In genomic region chr11:97885296-97885915, GRCm38 (mm10) we compare ENCODE assay signal across 11 mouse cellular contexts. TPM values are rescaled to one million over a fixed set of nuclear protein-coding genes. Genes with fewer than 3 reads are reported as not detected.
DNase-seq lines count a peak whose midpoint lies in the region; ATAC-seq and TF ChIP-seq lines count a peak whose summit lies in the region.
"Had no signal": no experiment of that assay in that cellular context is flagged by ENCODE, and none has a peak within 500 bp of the region (broad histone marks: within the 10 kb centered on the region; RNA-seq: fewer than 3 reads in every experiment).

No protein-coding gene starts in this region.

- H3K27me3 ChIP-seq in kidney, embryonic 14.5 days (ENCODE audit: control insufficient read depth, insufficient read depth, low read length): no peaks in the 10 kb centered on the region
- no peaks in the 10 kb centered on the region for H3K27me3 ChIP-seq in CH12.LX (replicated peaks)
- H3K27me3 ChIP-seq in limb, embryonic 12.5 days: no peaks in the 10 kb centered on the region
- H3K27me3 ChIP-seq in cerebellum, adult 2 months (ENCODE audit: control insufficient read depth, insufficient read depth, low read length): no peaks in the 10 kb centered on the region

- no peak for TF ChIP-seq POLR2A in CH12.LX (IDR thresholded peaks at IDR 0.05; ENCODE audit: low read depth, low read length)
- TF ChIP-seq POLR2A in cerebellum, adult 2 months (IDR thresholded peaks at IDR 0.05; ENCODE audit: borderline replicate concordance, insufficient read depth, low read length): no peak

- no peaks in the 10 kb centered on the region for H3K79me2 ChIP-seq in CH12.LX (replicated peaks; ENCODE audit: control insufficient read depth, extremely low read depth, insufficient read depth, poor library complexity, severe bottlenecking)

- H3K4me2 ChIP-seq in kidney, embryonic 14.5 days (replicated peaks; ENCODE audit: low read depth, low read length): 0 out of 2 replicates have a peak overlapping the region, but pooled peaks have one; percentile 54
- H3K4me2 ChIP-seq in CH12.LX (ENCODE audit: insufficient read depth, low read depth, poor library complexity, severe bottlenecking): peak overlapping the region; percentile 14; the same call in 1 of the 2 replicates
- H3K4me2 ChIP-seq in limb, embryonic 12.5 days: 0 out of 2 replicates have a peak overlapping the region, but pooled peaks have one; percentile 55

- TF ChIP-seq RAD21 in CH12.LX (IDR thresholded peaks at IDR 0.05; ENCODE audit: low read depth, low read length): no peak

- no peak for TF ChIP-seq EP300 in CH12.LX (IDR thresholded peaks at IDR 0.05; ENCODE audit: low read length)

- DNase-seq in kidney, postnatal 10 days: no peak
- peak; percentile 42 for DNase-seq in A20 (ENCODE audit: low read depth, low spot score)
- DNase-seq in CH12.LX (ENCODE audit: extremely low read depth): no peak
- no peak for DNase-seq in cerebellum, adult 2 months
- DNase-seq in right cerebral cortex, postnatal 10 days (ENCODE audit: low spot score in 2 of 2): no peak
- DNase-seq: cerebellum, adult 11-12 months; kidney, postnatal 14 days had no signal

- H3K36me3 ChIP-seq in kidney, embryonic 14.5 days (ENCODE audit: control insufficient read depth, insufficient read depth, low read length): no peaks in the 10 kb centered on the region
- peaks cover 0 to 7% of the 10 kb centered on the region in 2 experiments for H3K36me3 ChIP-seq in CH12.LX (replicated peaks in 1 of 2; ENCODE audit: control insufficient read depth in 1 of 2, insufficient read depth in 1 of 2, low read length in 1 of 2)
- H3K36me3 ChIP-seq in limb, embryonic 12.5 days: no peaks in the 10 kb centered on the region

- no peaks in the 10 kb centered on the region for H3K4me1 ChIP-seq in kidney, embryonic 14.5 days (ENCODE audit: control insufficient read depth, insufficient read depth, low read length)
- H3K4me1 ChIP-seq in CH12.LX (ENCODE audit: control insufficient read depth in 1 of 2, insufficient read depth in 2 of 2): peaks cover 3 to 30% of the 10 kb centered on the region in 2 experiments
- no peaks in the 10 kb centered on the region for H3K4me1 ChIP-seq in limb, embryonic 12.5 days (replicated peaks)
- no peaks in the 10 kb centered on the region for H3K4me1 ChIP-seq in cerebellum, adult 2 months (ENCODE audit: control insufficient read depth, insufficient read depth, low read length)

- 88% methylated on average over 2 of the region's 2 CpGs for WGBS in kidney, embryonic 14.5 days
- 92% methylated on average over 2 of the region's 2 CpGs for WGBS in limb, embryonic 12.5 days
- 98% methylated on average over 2 of the region's 2 CpGs for WGBS in cerebellum, adult 2 months

- dilution Hi-C loops in CH12.LX (cut with MboI; ENCODE audit: extremely low pct_ligation_motif_present, extremely low pct_unique_long_range_greater_than_20kb, low sequenced_read_pairs): no loop called here

- H3K4me3 ChIP-seq in kidney, embryonic 14.5 days (ENCODE audit: low read length): no peak overlapping the region
- H3K4me3 ChIP-seq in CH12.LX (replicated peaks in 1 of 3; ENCODE audit: low read depth in 2 of 3, low read length in 2 of 3, poor library complexity in 1 of 3): peak overlapping the region in 2 of 3 experiments; percentile 40 to 79
- peak overlapping the region; percentile 49; the same call in 1 of the 2 replicates for H3K4me3 ChIP-seq in limb, embryonic 12.5 days (replicated peaks)
- no peak overlapping the region for H3K4me3 ChIP-seq in cerebellum, adult 2 months (replicated peaks; ENCODE audit: insufficient read depth, low read depth, low read length)

- no peaks in the 10 kb centered on the region for H3K9me3 ChIP-seq in kidney, embryonic 14.5 days (ENCODE audit: control insufficient read depth, low read length)
- peaks cover 4% of the 10 kb centered on the region for H3K9me3 ChIP-seq in CH12.LX (replicated peaks; ENCODE audit: low read length)
- H3K9me3 ChIP-seq in limb, embryonic 12.5 days: no peaks in the 10 kb centered on the region; the same call in 1 of the 2 replicates

- no peak overlapping the region for H3K9ac ChIP-seq in kidney, embryonic 14.5 days (ENCODE audit: low read depth, low read length)
- H3K9ac ChIP-seq in CH12.LX (ENCODE audit: insufficient read depth, low read depth): no peak overlapping the region
- no peak overlapping the region for H3K9ac ChIP-seq in limb, embryonic 12.5 days (replicated peaks)

- no peak overlapping the region for H3K27ac ChIP-seq in kidney, embryonic 14.5 days (ENCODE audit: low read depth, low read length)
- no peak overlapping the region for H3K27ac ChIP-seq in CH12.LX (ENCODE audit: insufficient read depth, low read depth)
- no peak overlapping the region for H3K27ac ChIP-seq in limb, embryonic 12.5 days
- H3K27ac ChIP-seq in cerebellum, adult 2 months (ENCODE audit: insufficient read depth, low read length): no peak overlapping the region

- in situ Hi-C loops in CH12.LX (cut with MboI; ENCODE audit: low pct_ligation_motif_present, low pct_unique_long_range_greater_than_20kb, low sequenced_read_pairs): no loop called here

- no peak for TF ChIP-seq CTCF in CH12.LX (conservative IDR thresholded peaks at IDR 0.05 in 1 of 2, IDR thresholded peaks at IDR 0.05 in 1 of 2; ENCODE audit: low read depth in 2 of 2, low read length in 2 of 2)
- TF ChIP-seq CTCF in cerebellum, adult 2 months (IDR thresholded peaks at IDR 0.05; ENCODE audit: borderline replicate concordance, insufficient read depth, low read depth, low read length): no peak

- no peak for ATAC-seq in kidney, embryonic 14.5 days (ENCODE audit: low FRiP score, low TSS enrichment)
- ATAC-seq in limb, embryonic 12.5 days (ENCODE audit: insufficient number of reproducible peaks, insufficient read depth, low FRiP score, low TSS enrichment, low read depth): no peak

TF ChIP-seq in CH12.LX, 34 proteins besides CTCF, POLR2A, EP300 and RAD21:
- TF ChIP-seq ZNF384 (IDR thresholded peaks at IDR 0.05; ENCODE audit: low read depth, low read length): peak; percentile 78
- TF ChIP-seq USF1 (IDR thresholded peaks at IDR 0.05; ENCODE audit: low read depth, low read length): no peak
- 0 out of 2 replicates have a peak, but pooled peaks have one; percentile 30 for TF ChIP-seq CHD2 (IDR thresholded peaks at IDR 0.05; ENCODE audit: low read length)

RNA-seq across cellular contexts. Expression of gene Fbxo47, which starts 1.5 kb away (rescaled TPM):
- 0.33 and 0.47 TPM in 2 replicates for polyA plus RNA-seq in kidney, embryonic 14.5 days (2014; fragmentation: Nextera tagmentation; extraction: Ambion mirVana)
- total RNA-seq in CH12.LX (2012; rRNA removed): 0.80 and 1.1 TPM in 2 replicates
- total RNA-seq in CH12.LX (2014; rRNA removed): 2.1 and 3.0 TPM in 2 replicates
- 1.8 and 2.0 TPM in 2 replicates for polyA plus RNA-seq in CH12.LX (2012; ENCODE audit: insufficient read length, low read depth)
- polyA plus RNA-seq in limb, embryonic 12.5 days (2016; fragmentation: Nextera tagmentation; extraction: Ambion mirVana): 0.60 and 0.92 TPM in 2 replicates
- polyA plus RNA-seq in cerebellum, adult 2 months (2012; rRNA removed): 0.98 and 1.1 TPM in 2 replicates
- polyA plus RNA-seq: G1E; small intestine, adult 2 months had no signal

RNA-seq across cellular contexts. Expression of gene B230217C12Rik, which starts 44.8 kb away (rescaled TPM):
- 8.6 and 11.3 TPM in 2 replicates for polyA plus RNA-seq in kidney, embryonic 14.5 days (2014; fragmentation: Nextera tagmentation; extraction: Ambion mirVana)
- total RNA-seq in CH12.LX (2012; rRNA removed) (4.6 and 4.9 TPM in 2 replicates), CH12.LX (2014; rRNA removed) (13.7 and 14.0 TPM in 2 replicates)
- 11.9 and 12.4 TPM in 2 replicates for polyA plus RNA-seq in CH12.LX (2012; ENCODE audit: insufficient read length, low read depth)
- 11.8 and 13.2 TPM in 2 replicates for polyA plus RNA-seq in limb, embryonic 12.5 days (2016; fragmentation: Nextera tagmentation; extraction: Ambion mirVana)
- 117 TPM in 2 replicates for polyA plus RNA-seq in cerebellum, adult 2 months (2012; rRNA removed)
- polyA plus RNA-seq: G1E had no signal

Comparison
In these comparisons a context has a peak if more than half of its experiments do, and no peak if none do; other contexts are left out.
1. H3K4me3 ChIP-seq: peak in CH12.LX (2 of 3) and limb, embryonic 12.5 days (single experiment); none in kidney, embryonic 14.5 days (single experiment) and cerebellum, adult 2 months (single experiment).
2. Peak in every context shown above with its lines, with median percentiles within 50 percentile points of each other: H3K4me2 ChIP-seq.